Mouse (Mus musculus) liver, adult 2 months (tissue): ENCODE data around the gene Frmpd4. TPM values are rescaled to one million over a fixed set of nuclear protein-coding genes. Genes with fewer than 3 reads are reported as not detected.
A peak's percentile ranks its signal among the peaks of the same experiment; 100 is the strongest.

Experiments used
- DNase-seq: peaks from one replicate; pipeline ENCODE4 v3.0.0-alpha.2; 2011; ENCODE audit warnings: low read depth, low spot score; ENCODE audit errors: extremely low read depth
- H3K27ac ChIP-seq: fragments of 200-500 bp; replicated peaks from 2 replicates; pipeline ENCODE4 v1.5.1; 2012; ENCODE audit warnings: low read depth, mild to moderate bottlenecking, control low read depth, inconsistent platforms, low read length; ENCODE audit not compliant: insufficient read depth
- H3K27me3 ChIP-seq: fragments of 200-500 bp; 2 replicates; pipeline ENCODE4 v1.6.1; 2012; ENCODE audit warnings: mild to moderate bottlenecking, moderate library complexity, low read length, inconsistent platforms; ENCODE audit not compliant: control insufficient read depth, insufficient read depth
- H3K36me3 ChIP-seq: fragments of 200-500 bp; 2 replicates; pipeline ENCODE4 v1.6.1; 2012; ENCODE audit warnings: low read length, inconsistent platforms; ENCODE audit not compliant: control insufficient read depth, insufficient read depth
- H3K4me1 ChIP-seq: fragments of 200-500 bp; 2 replicates; pipeline ENCODE4 v1.6.1; 2011; ENCODE audit warnings: low read length; ENCODE audit not compliant: control insufficient read depth, insufficient read depth
- H3K4me3 ChIP-seq: fragments of 200-500 bp; 2 replicates; pipeline ENCODE4 v1.5.1; 2011; ENCODE audit warnings: low read depth, mild to moderate bottlenecking, control low read depth, low read length, moderate library complexity; ENCODE audit not compliant: insufficient read depth
- H3K79me2 ChIP-seq: fragments of 200-500 bp; 2 replicates; pipeline ENCODE4 v1.6.1; 2012; ENCODE audit warnings: inconsistent platforms, mild to moderate bottlenecking, low read length, moderate library complexity; ENCODE audit not compliant: control insufficient read depth, insufficient read depth
- H3K9ac ChIP-seq: fragments of 200-500 bp; 2 replicates; pipeline ENCODE4 v1.6.1; 2012; ENCODE audit warnings: low read depth, mild to moderate bottlenecking, control low read depth, inconsistent platforms, low read length
- CTCF ChIP-seq: fragments of 200-500 bp; IDR thresholded peaks from 2 replicates; pipeline ENCODE4 v1.5.1; 2011; ENCODE audit warnings: low read depth, low read length, control low read depth
- POLR2A ChIP-seq: fragments of 200-500 bp; IDR thresholded peaks from 2 replicates; pipeline ENCODE4 v1.6.1; 2011; ENCODE audit warnings: low read length, control low read depth; ENCODE audit not compliant: insufficient read depth; ENCODE audit errors: extremely low read depth
- WGBS: fragments of 180-500 bp; shearing (Covaris S2); methylation state at CpG from one replicate; pipeline ENCODE4 v1.1.7; 2018; 5-methylcytosine and 5-hydroxymethylcytosine counted together
- polyA plus RNA-seq: library from polyadenylated mRNA; depleted of rRNA; stranded (reverse); fragments of >200 nt; gene quantifications from 2 replicates; pipeline ENCODE4 v1.2.3, GENCODE M21; 2012
- total RNA-seq: library from RNA; depleted of rRNA; stranded (reverse); fragments of >200 nt; gene quantifications from 2 replicates; pipeline ENCODE4 v1.2.3, GENCODE M21; 2014

Frmpd4 gene
- total and polyA plus RNA-seq, 2 experiments: not detected

- no peaks in the 10 kb centered on the region for H3K27me3 ChIP-seq
- TF ChIP-seq POLR2A: no peak
- TF ChIP-seq CTCF: no peak
- H3K4me1 ChIP-seq: no peaks in the 10 kb centered on the region
- DNase-seq: no peak
- H3K36me3 ChIP-seq: no peaks in the 10 kb centered on the region
- H3K27ac ChIP-seq: no peak overlapping the region
- H3K79me2 ChIP-seq: no peaks in the 10 kb centered on the region
- WGBS: 61% methylated on average over 4 of the region's 4 CpGs
- H3K4me3 ChIP-seq: no peak overlapping the region
- H3K9ac ChIP-seq: no peak overlapping the region
Measured at GRCm38 (mm10) chrX:167522528-167522927, 1054.5 kb downstream of the Frmpd4 start.

GRCm38 (mm10) chrX:167518440-167518839, 1058.6 kb downstream of the Frmpd4 start:
- 91% methylated on average over 2 of the region's 2 CpGs for WGBS
- H3K9ac ChIP-seq: no peak overlapping the region

GRCm38 (mm10) chrX:167497780-167498179, 1079.3 kb downstream of the Frmpd4 start:
- Histone ChIP-seq H3K4me1 (no peaks in the 10 kb centered on the region), H3K36me3 (no peaks in the 10 kb centered on the region), H3K9ac (no peak overlapping the region), H3K27ac (no peak overlapping the region), H3K79me2 (no peaks in the 10 kb centered on the region), H3K4me3 (no peak overlapping the region), H3K27me3 (no peaks in the 10 kb centered on the region)
- peak; percentile 40 for DNase-seq
- TF ChIP-seq CTCF (peak; percentile 73), POLR2A (no peak)
- WGBS: 18% methylated on average over 11 of the region's 11 CpGs

More at GRCm38 (mm10) chrX:167518440-167518839, 1058.6 kb downstream of the Frmpd4 start:
- DNase-seq: no peak
- Histone ChIP-seq H3K27ac (no peak overlapping the region), H3K27me3 (no peaks in the 10 kb centered on the region), H3K79me2 (no peaks in the 10 kb centered on the region), H3K36me3 (no peaks in the 10 kb centered on the region), H3K4me1 (no peaks in the 10 kb centered on the region), H3K4me3 (no peak overlapping the region)
- TF ChIP-seq CTCF (no peak), POLR2A (no peak)

- no peak overlapping the region for H3K9ac ChIP-seq
- no peak for DNase-seq
- 94% methylated on average over 1 of the region's 1 CpGs for WGBS
- H3K4me1 ChIP-seq: no peaks in the 10 kb centered on the region
- no peaks in the 10 kb centered on the region for H3K27me3 ChIP-seq
- TF ChIP-seq CTCF: no peak
- no peak for TF ChIP-seq POLR2A
- H3K4me3 ChIP-seq: no peak overlapping the region
- H3K27ac ChIP-seq: no peak overlapping the region
- H3K36me3 ChIP-seq: no peaks in the 10 kb centered on the region
- H3K79me2 ChIP-seq: no peaks in the 10 kb centered on the region
Measured at GRCm38 (mm10) chrX:167492265-167492664, 1084.8 kb downstream of the Frmpd4 start.

- Histone ChIP-seq H3K4me3 (no peak overlapping the region), H3K9ac (no peak overlapping the region), H3K79me2 (no peaks in the 10 kb centered on the region), H3K27ac (no peak overlapping the region), H3K27me3 (no peaks in the 10 kb centered on the region), H3K4me1 (no peaks in the 10 kb centered on the region), H3K36me3 (no peaks in the 10 kb centered on the region)
- DNase-seq: no peak
- TF ChIP-seq POLR2A: no peak
- TF ChIP-seq CTCF: no peak
- WGBS: 27% methylated on average over 1 of the region's 1 CpGs
Measured at GRCm38 (mm10) chrX:167491589-167492207, 1085.3 kb downstream of the Frmpd4 start.

- H3K9ac ChIP-seq: no peak overlapping the region
- no peak for TF ChIP-seq CTCF
- no peak for TF ChIP-seq POLR2A
- no peaks in the 10 kb centered on the region for H3K4me1 ChIP-seq
- 27% methylated on average over 4 of the region's 4 CpGs for WGBS
- H3K4me3 ChIP-seq: no peak overlapping the region
- H3K27ac ChIP-seq: no peak overlapping the region; the same call in 1 of the 2 replicates
- no peaks in the 10 kb centered on the region for H3K79me2 ChIP-seq
- no peaks in the 10 kb centered on the region for H3K36me3 ChIP-seq
- DNase-seq: peak; percentile 85
- no peaks in the 10 kb centered on the region for H3K27me3 ChIP-seq
Measured at GRCm38 (mm10) chrX:167483409-167484177, 1093.4 kb downstream of the Frmpd4 start.
